Mouse (Mus musculus): ENCODE data around the gene Mier3.

- TF ChIP-seq ZNF384 (IDR thresholded peaks at IDR 0.05; ENCODE audit: low read depth, low read length): no peak
- no peak for TF ChIP-seq CHD2 (IDR thresholded peaks at IDR 0.05; ENCODE audit: low read depth, low read length)
- no peak for TF ChIP-seq HCFC1 (IDR thresholded peaks at IDR 0.05; ENCODE audit: borderline replicate concordance, insufficient read depth, low read length)
- no peak for TF ChIP-seq MAFK (IDR thresholded peaks at IDR 0.05; ENCODE audit: insufficient read depth, low read depth, low read length)
- no peak for TF ChIP-seq ZC3H11A (IDR thresholded peaks at IDR 0.05; ENCODE audit: borderline replicate concordance, low read depth, low read length)
Observed at GRCm38 (mm10) chr13:111647279-111647678, 33.5 kb upstream of the Mier3 start.

All from ES-E14 (cell line).